Comparison of ENCODE assay signal across 24 mouse cellular contexts in the genomic region with DNA sequence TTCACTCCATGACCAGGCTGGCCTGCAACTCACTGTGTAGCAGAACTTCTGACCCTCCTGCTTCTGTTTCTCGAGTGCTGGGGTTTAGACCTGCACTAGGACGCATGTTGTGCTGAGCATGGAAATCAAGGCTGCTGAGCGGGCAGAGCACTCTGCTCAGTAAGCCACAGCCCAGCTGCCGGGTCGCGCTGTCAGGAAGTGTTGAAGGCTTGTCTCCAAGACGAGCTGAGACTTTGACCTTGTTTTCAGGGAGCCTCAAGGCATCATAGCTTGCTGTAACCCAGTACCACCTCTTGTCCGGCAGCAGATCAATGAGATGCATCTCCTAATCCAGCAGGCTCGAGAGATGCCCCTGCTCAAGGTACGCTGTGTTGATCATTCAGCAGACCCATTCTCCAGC. TPM values are rescaled to one million over a fixed set of nuclear protein-coding genes. Genes with fewer than 3 reads are reported as not detected.
"Had no signal": no experiment of that assay in that cellular context is flagged by ENCODE, and none has a peak within 500 bp of the region (broad histone marks: within the 10 kb centered on the region; RNA-seq: fewer than 3 reads in every experiment).

No protein-coding gene starts in this region.

- ATAC-seq: liver, embryonic 12.5 days; liver, postnatal 0 days; lung, postnatal 0 days; midbrain, embryonic 13.5 days; midbrain, embryonic 15.5 days; midbrain, embryonic 16.5 days had no signal

- H3K9ac ChIP-seq: limb, embryonic 12.5 days; limb, embryonic 13.5 days; limb, embryonic 15.5 days; liver, embryonic 12.5 days; liver, embryonic 13.5 days; liver, embryonic 14.5 days; liver, embryonic 15.5 days; liver, postnatal 0 days; lung, embryonic 14.5 days; lung, embryonic 15.5 days; midbrain, embryonic 12.5 days; midbrain, embryonic 13.5 days; midbrain, embryonic 15.5 days; neural tube, embryonic 12.5 days had no signal

- H3K27ac ChIP-seq: limb, embryonic 10.5 days; limb, embryonic 12.5 days; limb, embryonic 13.5 days; limb, embryonic 15.5 days; liver, embryonic 12.5 days; liver, embryonic 13.5 days; liver, embryonic 14.5 days; liver, embryonic 15.5 days; lung, embryonic 15.5 days; macrophage; midbrain, embryonic 10.5 days; midbrain, embryonic 12.5 days; midbrain, embryonic 13.5 days; midbrain, embryonic 15.5 days; neural tube, embryonic 12.5 days had no signal

- H3K4me2 ChIP-seq: limb, embryonic 12.5 days; limb, embryonic 13.5 days; limb, embryonic 15.5 days; liver, embryonic 11.5 days; liver, embryonic 12.5 days; liver, embryonic 13.5 days; liver, embryonic 15.5 days; lung, embryonic 14.5 days; lung, embryonic 15.5 days; midbrain, embryonic 11.5 days; midbrain, embryonic 12.5 days; midbrain, embryonic 13.5 days; midbrain, embryonic 15.5 days; neural tube, embryonic 12.5 days had no signal

- H3K4me1 ChIP-seq: limb, embryonic 10.5 days; limb, embryonic 12.5 days; limb, embryonic 13.5 days; limb, embryonic 15.5 days; liver, embryonic 12.5 days; liver, embryonic 13.5 days; liver, embryonic 15.5 days; lung, embryonic 15.5 days; midbrain, embryonic 10.5 days; midbrain, embryonic 12.5 days; midbrain, embryonic 13.5 days; midbrain, embryonic 15.5 days; neural tube, embryonic 12.5 days had no signal

- H3K4me3 ChIP-seq: limb, embryonic 10.5 days; limb, embryonic 12.5 days; limb, embryonic 13.5 days; limb, embryonic 15.5 days; liver, embryonic 12.5 days; liver, embryonic 13.5 days; liver, embryonic 15.5 days; lung, embryonic 15.5 days; megakaryocyte, embryonic 14.5 days; midbrain, embryonic 10.5 days; midbrain, embryonic 12.5 days; midbrain, embryonic 13.5 days; midbrain, embryonic 15.5 days; myocyte; neural tube, embryonic 12.5 days had no signal

- H3K27me3 ChIP-seq: limb, embryonic 12.5 days; limb, embryonic 13.5 days; limb, embryonic 15.5 days; liver, embryonic 12.5 days; liver, embryonic 13.5 days; liver, embryonic 15.5 days; lung, embryonic 15.5 days; megakaryocyte, embryonic 14.5 days; midbrain, embryonic 12.5 days; midbrain, embryonic 13.5 days; midbrain, embryonic 15.5 days; neural tube, embryonic 12.5 days had no signal

- H3K9me3 ChIP-seq: limb, embryonic 10.5 days; limb, embryonic 12.5 days; limb, embryonic 13.5 days; limb, embryonic 15.5 days; liver, embryonic 12.5 days; liver, embryonic 13.5 days; liver, embryonic 15.5 days; lung, embryonic 15.5 days; megakaryocyte, embryonic 14.5 days; midbrain, embryonic 10.5 days; midbrain, embryonic 12.5 days; midbrain, embryonic 13.5 days; midbrain, embryonic 15.5 days; neural tube, embryonic 12.5 days had no signal

RNA-seq across cellular contexts. Expression of a gene that starts 32.2 kb away (rescaled TPM):
- polyA plus RNA-seq: lung, postnatal 0 days; midbrain, embryonic 12.5 days; midbrain, postnatal 0 days had no signal
